8 mouse cellular contexts compared by ENCODE assay signal in genomic region chr2:168992642-168993420, GRCm38 (mm10). TPM values are rescaled to one million over a fixed set of nuclear protein-coding genes. Genes with fewer than 3 reads are reported as not detected.
DNase-seq lines count a peak whose midpoint lies in the region; ATAC-seq and TF ChIP-seq lines count a peak whose summit lies in the region.
"Had no signal": no experiment of that assay in that cellular context is flagged by ENCODE, and none has a peak within 500 bp of the region (broad histone marks: within the 10 kb centered on the region; RNA-seq: fewer than 3 reads in every experiment).

No protein-coding gene starts in this region.

- no peak overlapping the region for H3K4me2 ChIP-seq in midbrain, postnatal 0 days (ENCODE audit: low read depth, low read length, poor library complexity, severe bottlenecking)
- H3K4me2 ChIP-seq: limb, embryonic 15.5 days had no signal

- in situ Hi-C loops in ES-E14 (cut with MboI; ENCODE audit: low sequenced_read_pairs in 2 of 2, unreplicated experiment in 2 of 2), result no loop called here

- no peaks in the 10 kb centered on the region for H3K9me3 ChIP-seq in ES-E14 (ENCODE audit: control insufficient read depth, insufficient read depth, low read depth, low read length)
- H3K9me3 ChIP-seq in midbrain, postnatal 0 days (ENCODE audit: low read length), result no peaks in the 10 kb centered on the region
- H3K9me3 ChIP-seq: limb, embryonic 15.5 days had no signal

- H3K36me3 ChIP-seq in ES-E14 (ENCODE audit: control insufficient read depth, insufficient read depth, low read length, poor library complexity, severe bottlenecking), result no peaks in the 10 kb centered on the region
- no peaks in the 10 kb centered on the region for H3K36me3 ChIP-seq in midbrain, postnatal 0 days (ENCODE audit: insufficient read depth, low read length)
- H3K36me3 ChIP-seq: limb, embryonic 15.5 days had no signal

- peak overlapping the region; percentile 55; the same call in 1 of the 2 replicates for H3K27ac ChIP-seq in ES-E14 (ENCODE audit: insufficient read depth, low read depth, low read length, poor library complexity, severe bottlenecking)
- no peak overlapping the region for H3K27ac ChIP-seq in midbrain, postnatal 0 days (ENCODE audit: low read depth, low read length)
- H3K27ac ChIP-seq: limb, embryonic 15.5 days had no signal

- WGBS in midbrain, postnatal 0 days, result 74% methylated on average over 22 of the region's 22 CpGs

- H3K4me1 ChIP-seq in ES-E14 (ENCODE audit: control insufficient read depth in 2 of 2, insufficient read depth in 2 of 2, low read length in 2 of 2, poor library complexity in 1 of 2), result peaks cover 2 to 19% of the 10 kb centered on the region in 2 experiments; a peak in 1 of 4 replicates
- H3K4me1 ChIP-seq in midbrain, postnatal 0 days (ENCODE audit: insufficient read depth, low read length), result no peaks in the 10 kb centered on the region
- H3K4me1 ChIP-seq: limb, embryonic 15.5 days had no signal

- peak overlapping the region in 1 of 2 experiments; percentile 13; a peak in 2 of 4 replicates for H3K4me3 ChIP-seq in ES-E14 (ENCODE audit: insufficient read depth in 1 of 2, low read depth in 1 of 2, low read length in 2 of 2, poor library complexity in 1 of 2, severe bottlenecking in 1 of 2)
- no peak overlapping the region for H3K4me3 ChIP-seq in midbrain, postnatal 0 days (ENCODE audit: low read depth, low read length)
- H3K4me3 ChIP-seq: limb, embryonic 15.5 days had no signal

- peak; percentile 21 for DNase-seq in layer of hippocampus, adult 11-12 months (ENCODE audit: low spot score)
- no peak for DNase-seq in layer of hippocampus, postnatal 36 days
- peak; percentile 28 for DNase-seq in CD4-positive helper T cell, adult 2 months (ENCODE audit: low read depth, low spot score)
- no peak for DNase-seq in ES-E14 (ENCODE audit: low read depth, low spot score)
- peak; percentile 69 for DNase-seq in midbrain, postnatal 0 days (ENCODE audit: low spot score)
- DNase-seq in urinary bladder, adult 18-20 months (ENCODE audit: low spot score in 2 of 2), result no peak

- TF ChIP-seq CTCF in midbrain, postnatal 0 days (IDR thresholded peaks at IDR 0.05), result peak; percentile 76

- peak overlapping the region; percentile 57 for H3K9ac ChIP-seq in ES-E14 (ENCODE audit: insufficient read depth, low read depth, low read length, poor library complexity, severe bottlenecking)
- H3K9ac ChIP-seq in midbrain, postnatal 0 days (replicated peaks; ENCODE audit: low read length, poor library complexity, severe bottlenecking), result no peak overlapping the region
- H3K9ac ChIP-seq: limb, embryonic 15.5 days had no signal

- peak; percentile 80 for ATAC-seq in granulocyte monocyte progenitor cell, adult 5-6 weeks (replicated peaks; ENCODE audit: poor library complexity, severe bottlenecking)
- ATAC-seq in midbrain, postnatal 0 days (ENCODE audit: low FRiP score), result no peak

- H3K27me3 ChIP-seq in midbrain, postnatal 0 days (ENCODE audit: insufficient read depth, low read length), result no peaks in the 10 kb centered on the region
- H3K27me3 ChIP-seq: limb, embryonic 15.5 days had no signal

TF ChIP-seq in ES-E14, 5 proteins besides CTCF, POLR2A, EP300 and RAD21:
- TF ChIP-seq ZNF384 (IDR thresholded peaks at IDR 0.05; ENCODE audit: low read depth, low read length), result no peak
- no peak for TF ChIP-seq ZC3H11A (IDR thresholded peaks at IDR 0.05; ENCODE audit: borderline replicate concordance, low read depth, low read length)
- TF ChIP-seq MAFK (IDR thresholded peaks at IDR 0.05; ENCODE audit: insufficient read depth, low read depth, low read length), result no peak
- no peak for TF ChIP-seq HCFC1 (IDR thresholded peaks at IDR 0.05; ENCODE audit: borderline replicate concordance, insufficient read depth, low read length)
- TF ChIP-seq CHD2 (IDR thresholded peaks at IDR 0.05; ENCODE audit: low read depth, low read length), result no peak
TF ChIP-seq in ES-E14: peak in this region for 0.

RNA-seq across cellular contexts. Expression of gene Zfp64, which starts 37.4 kb away (rescaled TPM):
- total RNA-seq in layer of hippocampus, postnatal 36 days (2021), result 10 to 100 TPM; 15.8 to 16.0 TPM
- 54.4 and 57.3 TPM in 2 replicates for total RNA-seq in ES-E14 (2012; rRNA removed)
- 15.3 and 23.4 TPM in 2 replicates for total RNA-seq in granulocyte monocyte progenitor cell, adult 5-6 weeks (2014; fragmentation: Nextera tagmentation)
- total RNA-seq in granulocyte monocyte progenitor cell, adult 5-6 weeks (2017), result 23.2 and 31.8 TPM in 2 replicates
- total RNA-seq in midbrain, postnatal 0 days (2014; rRNA removed), result 37.9 and 57.7 TPM in 2 replicates
- 33.5 and 34.2 TPM in 2 replicates for polyA plus RNA-seq in midbrain, postnatal 0 days (2015; fragmentation: Nextera tagmentation; extraction: Ambion mirVana)

Comparison
In these comparisons a context has a peak if more than half of its experiments do, and no peak if none do; other contexts are left out.
1. DNase-seq: peak in layer of hippocampus, adult 11-12 months (single experiment), CD4-positive helper T cell, adult 2 months (single experiment) and midbrain, postnatal 0 days (single experiment); none in layer of hippocampus, postnatal 36 days (0 of 2), ES-E14 (single experiment) and urinary bladder, adult 18-20 months (0 of 2).